Mouse (Mus musculus): ENCODE measurements around the gene Fgfr2. TPM values are rescaled to one million over a fixed set of nuclear protein-coding genes. Genes with fewer than 3 reads are reported as not detected.

Gene Fgfr2
- polyA plus RNA-seq, 1 experiment from 2014 or later, result 93.4 TPM

DNA sequence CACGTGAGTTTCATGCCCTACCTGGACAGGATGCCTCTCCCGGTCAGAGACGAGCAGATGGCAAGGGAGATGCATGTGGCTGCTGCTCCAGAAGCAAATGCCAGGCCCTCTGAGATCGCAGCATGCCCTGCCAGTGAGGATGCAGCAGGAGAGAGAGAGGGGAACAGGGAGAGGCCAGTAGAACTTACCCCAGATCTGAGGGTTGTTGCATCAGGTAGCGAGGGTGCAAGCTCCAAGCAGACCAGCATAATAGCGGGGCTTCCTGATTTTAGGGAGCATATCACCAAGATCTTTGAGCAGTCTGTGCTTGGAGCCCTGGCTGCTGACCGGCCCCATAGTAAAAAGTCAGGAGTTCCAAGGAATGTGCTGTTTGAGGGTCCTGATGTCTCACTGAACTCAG, 2497.8 kb downstream of the Fgfr2 start:
- H3K9ac ChIP-seq (ENCODE audit: low read length), result no peak overlapping the region
- H3K4me1 ChIP-seq (ENCODE audit: control insufficient read depth, insufficient read depth, low read length), result 0 out of 2 replicates have a peak, but pooled peaks cover 3% of the 10 kb centered on the region
- H3K4me2 ChIP-seq (ENCODE audit: low read depth, low read length), result no peak overlapping the region
- ATAC-seq (ENCODE audit: insufficient read depth, low FRiP score), result no peak
- no peak overlapping the region for H3K4me3 ChIP-seq (replicated peaks; ENCODE audit: low read length)
- H3K27ac ChIP-seq (ENCODE audit: low read length), result no peak overlapping the region
- H3K36me3 ChIP-seq (ENCODE audit: control insufficient read depth, insufficient read depth, low read length), result no peaks in the 10 kb centered on the region
- no peaks in the 10 kb centered on the region for H3K9me3 ChIP-seq (replicated peaks; ENCODE audit: control insufficient read depth, low read length)
- H3K27me3 ChIP-seq (ENCODE audit: control insufficient read depth, insufficient read depth, low read length), result no peaks in the 10 kb centered on the region
- 83% methylated on average over 7 of the region's 7 CpGs for WGBS

DNA sequence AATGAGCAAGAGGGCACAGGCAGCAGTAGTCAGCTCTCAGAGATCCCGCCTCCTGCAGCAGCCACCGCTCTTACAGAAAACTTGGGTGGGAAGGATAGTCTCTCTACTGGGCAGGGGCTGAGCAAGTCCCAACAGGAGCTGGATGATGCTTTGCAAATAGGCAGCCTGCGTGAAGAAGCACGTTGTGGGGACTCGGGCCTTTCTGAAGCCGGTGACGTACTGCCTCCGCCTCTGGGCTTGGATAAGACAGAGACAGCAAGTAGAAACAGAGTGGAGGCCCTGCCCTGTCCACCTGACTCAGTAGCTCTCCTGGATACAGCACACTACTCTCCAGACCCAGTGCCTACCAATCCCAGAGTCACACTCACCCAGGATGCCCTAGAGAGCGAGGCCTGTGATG, 2498.9 kb downstream of the Fgfr2 start:
- no peak overlapping the region for H3K4me2 ChIP-seq (ENCODE audit: low read depth, low read length)
- no peaks in the 10 kb centered on the region for H3K36me3 ChIP-seq (ENCODE audit: control insufficient read depth, insufficient read depth, low read length)
- H3K27ac ChIP-seq (ENCODE audit: low read length), result 0 out of 2 replicates have a peak overlapping the region, but pooled peaks have one; percentile 29
- 78% methylated on average over 9 of the region's 9 CpGs for WGBS
- no peak overlapping the region for H3K9ac ChIP-seq (ENCODE audit: low read length)
- no peaks in the 10 kb centered on the region for H3K27me3 ChIP-seq (ENCODE audit: control insufficient read depth, insufficient read depth, low read length)
- H3K4me1 ChIP-seq (ENCODE audit: control insufficient read depth, insufficient read depth, low read length), result 0 out of 2 replicates have a peak, but pooled peaks cover 3% of the 10 kb centered on the region
- ATAC-seq (ENCODE audit: insufficient read depth, low FRiP score), result peak; percentile 58; the same call in 1 of the 2 replicates
- H3K9me3 ChIP-seq (replicated peaks; ENCODE audit: control insufficient read depth, low read length), result no peaks in the 10 kb centered on the region
- H3K4me3 ChIP-seq (replicated peaks; ENCODE audit: low read length), result no peak overlapping the region

DNA sequence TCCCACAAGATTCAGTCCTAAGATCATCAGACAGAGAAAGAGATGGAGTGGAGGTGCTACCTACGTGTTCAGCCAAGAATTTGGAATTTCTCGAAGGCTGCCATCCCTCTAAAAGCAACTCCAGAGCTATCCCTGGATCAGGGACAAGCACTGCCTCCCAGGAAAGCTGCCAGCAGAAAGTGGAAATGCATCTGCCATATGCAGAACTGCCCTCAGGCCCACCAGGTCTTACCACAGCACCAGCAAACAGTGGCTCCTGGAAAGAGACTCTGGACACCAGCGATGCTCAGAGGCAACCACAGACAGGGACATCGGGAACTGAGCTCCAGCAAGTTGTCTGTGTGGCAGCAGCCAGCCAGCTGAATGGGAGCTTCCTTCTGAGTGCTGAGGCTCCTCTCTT, 2500.8 kb downstream of the Fgfr2 start:
- Histone ChIP-seq H3K9me3 (replicated peaks; ENCODE audit: control insufficient read depth, low read length) (no peaks in the 10 kb centered on the region), H3K9ac (ENCODE audit: low read length) (no peak overlapping the region), H3K4me3 (replicated peaks; ENCODE audit: low read length) (no peak overlapping the region), H3K4me2 (ENCODE audit: low read depth, low read length) (no peak overlapping the region), H3K36me3 (ENCODE audit: control insufficient read depth, insufficient read depth, low read length) (no peaks in the 10 kb centered on the region), H3K27ac (ENCODE audit: low read length) (no peak overlapping the region), H3K4me1 (ENCODE audit: control insufficient read depth, insufficient read depth, low read length) (0 out of 2 replicates have a peak, but pooled peaks cover 3% of the 10 kb centered on the region), H3K27me3 (ENCODE audit: control insufficient read depth, insufficient read depth, low read length) (no peaks in the 10 kb centered on the region)
- no peak for ATAC-seq (ENCODE audit: insufficient read depth, low FRiP score)
- WGBS, result 74% methylated on average over 4 of the region's 4 CpGs

DNA sequence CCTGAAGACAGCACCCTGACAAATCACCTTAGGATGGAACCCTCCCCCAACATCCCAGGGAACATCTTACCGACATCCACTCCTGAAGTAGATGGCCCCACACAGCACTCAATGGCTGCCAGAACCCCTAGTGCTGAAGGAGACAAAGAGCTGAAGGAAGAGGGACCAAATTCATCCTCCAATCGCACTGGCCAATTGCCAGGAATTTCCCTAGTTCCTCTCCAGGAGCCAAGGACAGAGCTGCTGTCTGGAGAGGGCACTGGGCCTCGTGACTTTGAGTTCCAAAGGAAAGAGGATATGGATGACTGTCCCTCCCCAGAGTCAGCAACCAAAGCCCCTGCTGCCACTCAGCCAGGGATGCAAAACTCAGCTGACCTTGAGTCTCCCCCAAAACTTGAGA, 2501.2 kb downstream of the Fgfr2 start:
- H3K4me3 ChIP-seq (replicated peaks; ENCODE audit: low read length), result no peak overlapping the region
- 0 out of 2 replicates have a peak, but pooled peaks cover 3% of the 10 kb centered on the region for H3K4me1 ChIP-seq (ENCODE audit: control insufficient read depth, insufficient read depth, low read length)
- H3K36me3 ChIP-seq (ENCODE audit: control insufficient read depth, insufficient read depth, low read length), result no peaks in the 10 kb centered on the region
- H3K4me2 ChIP-seq (ENCODE audit: low read depth, low read length), result no peak overlapping the region
- H3K27me3 ChIP-seq (ENCODE audit: control insufficient read depth, insufficient read depth, low read length), result no peaks in the 10 kb centered on the region
- ATAC-seq (ENCODE audit: insufficient read depth, low FRiP score), result no peak
- no peaks in the 10 kb centered on the region for H3K9me3 ChIP-seq (replicated peaks; ENCODE audit: control insufficient read depth, low read length)
- no peak overlapping the region for H3K9ac ChIP-seq (ENCODE audit: low read length)
- no peak overlapping the region for H3K27ac ChIP-seq (ENCODE audit: low read length)
- WGBS, result 51% methylated on average over 3 of the region's 3 CpGs

DNA sequence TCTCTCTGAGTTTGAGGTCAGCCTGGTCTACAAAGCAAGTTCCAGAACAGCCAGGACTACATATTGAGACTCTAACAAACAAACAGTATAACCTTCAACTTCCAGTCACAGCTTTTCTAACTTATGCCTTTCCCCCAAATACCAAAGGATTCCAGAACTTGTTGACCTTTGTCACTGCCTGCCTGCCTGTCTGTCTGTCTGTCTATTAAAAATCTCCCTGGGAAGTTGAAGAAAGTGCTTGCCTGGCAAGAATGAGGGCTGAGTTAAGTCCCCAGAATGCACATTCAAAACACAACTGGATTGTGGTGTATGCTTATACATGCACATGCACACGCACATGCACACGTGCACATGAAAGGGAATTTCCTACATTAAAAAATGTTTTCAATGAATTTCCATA, 2502.1 kb downstream of the Fgfr2 start:
- no peaks in the 10 kb centered on the region for H3K36me3 ChIP-seq (ENCODE audit: control insufficient read depth, insufficient read depth, low read length)
- 89% methylated on average over 2 of the region's 2 CpGs for WGBS
- H3K4me1 ChIP-seq (ENCODE audit: control insufficient read depth, insufficient read depth, low read length), result 0 out of 2 replicates have a peak, but pooled peaks cover 3% of the 10 kb centered on the region

DNA sequence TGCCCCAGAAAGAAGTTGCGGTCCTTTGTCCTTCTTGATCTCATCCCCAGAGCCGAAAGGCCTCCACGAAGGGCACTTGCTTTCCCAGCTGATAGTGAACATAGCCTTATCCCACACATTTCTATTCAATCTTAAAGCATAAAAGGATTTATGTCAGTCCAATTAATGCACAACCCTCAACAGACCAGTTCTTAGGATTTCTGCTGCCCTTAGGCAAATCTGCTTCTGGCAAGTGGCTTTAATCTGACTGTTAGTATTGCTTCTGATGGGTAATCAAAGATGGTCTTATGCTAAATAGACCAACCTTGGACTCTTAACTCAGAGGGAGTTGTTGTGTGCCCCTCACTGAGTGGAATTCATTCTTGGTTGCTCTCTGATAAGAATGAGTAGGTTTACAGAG, 2505.6 kb downstream of the Fgfr2 start:
- Histone ChIP-seq H3K9ac (ENCODE audit: low read length) (no peak overlapping the region), H3K4me2 (ENCODE audit: low read depth, low read length) (no peak overlapping the region), H3K27me3 (ENCODE audit: control insufficient read depth, insufficient read depth, low read length) (no peaks in the 10 kb centered on the region), H3K9me3 (replicated peaks; ENCODE audit: control insufficient read depth, low read length) (no peaks in the 10 kb centered on the region), H3K36me3 (ENCODE audit: control insufficient read depth, insufficient read depth, low read length) (no peaks in the 10 kb centered on the region), H3K4me1 (ENCODE audit: control insufficient read depth, insufficient read depth, low read length) (no peaks in the 10 kb centered on the region), H3K27ac (ENCODE audit: low read length) (no peak overlapping the region), H3K4me3 (replicated peaks; ENCODE audit: low read length) (no peak overlapping the region)
- 88% methylated on average over 3 of the region's 3 CpGs for WGBS
- no peak for ATAC-seq (ENCODE audit: insufficient read depth, low FRiP score)

More for the DNA sequence above, 2502.1 kb downstream of the Fgfr2 start:
- H3K4me3 ChIP-seq (replicated peaks; ENCODE audit: low read length), result no peak overlapping the region
- no peaks in the 10 kb centered on the region for H3K27me3 ChIP-seq (ENCODE audit: control insufficient read depth, insufficient read depth, low read length)
- H3K9ac ChIP-seq (ENCODE audit: low read length), result no peak overlapping the region
- H3K9me3 ChIP-seq (replicated peaks; ENCODE audit: control insufficient read depth, low read length), result no peaks in the 10 kb centered on the region
- H3K4me2 ChIP-seq (ENCODE audit: low read depth, low read length), result no peak overlapping the region
- no peak overlapping the region for H3K27ac ChIP-seq (ENCODE audit: low read length)
- ATAC-seq (ENCODE audit: insufficient read depth, low FRiP score), result no peak

DNA sequence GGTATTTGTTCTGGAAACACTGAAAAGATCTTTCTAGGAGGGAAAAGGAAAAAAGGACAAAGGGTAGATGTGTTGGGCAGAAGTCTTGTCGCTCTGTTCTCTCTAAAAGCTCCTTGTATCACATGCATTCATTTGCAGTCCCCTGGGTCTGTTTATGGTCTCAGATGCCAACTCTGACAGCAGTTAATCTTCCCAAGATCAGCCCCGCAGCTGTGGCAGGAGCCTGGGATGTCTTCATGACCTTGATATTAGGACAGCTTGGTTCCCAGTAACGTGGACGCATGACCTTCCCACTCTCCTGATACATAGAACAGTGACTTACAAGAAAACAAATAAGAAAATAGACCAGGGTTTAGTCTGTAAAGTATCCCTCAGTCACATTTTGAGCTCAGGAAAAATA, 2509.2 kb downstream of the Fgfr2 start:
- H3K4me1 ChIP-seq (ENCODE audit: control insufficient read depth, insufficient read depth, low read length), result no peaks in the 10 kb centered on the region
- H3K9me3 ChIP-seq (replicated peaks; ENCODE audit: control insufficient read depth, low read length), result no peaks in the 10 kb centered on the region
- H3K27ac ChIP-seq (ENCODE audit: low read length), result no peak overlapping the region
- WGBS, result 52% methylated on average over 4 of the region's 4 CpGs
- ATAC-seq (ENCODE audit: insufficient read depth, low FRiP score), result no peak
- H3K36me3 ChIP-seq (ENCODE audit: control insufficient read depth, insufficient read depth, low read length), result no peaks in the 10 kb centered on the region
- H3K4me3 ChIP-seq (replicated peaks; ENCODE audit: low read length), result no peak overlapping the region
- no peaks in the 10 kb centered on the region for H3K27me3 ChIP-seq (ENCODE audit: control insufficient read depth, insufficient read depth, low read length)
- H3K9ac ChIP-seq (ENCODE audit: low read length), result no peak overlapping the region
- no peak overlapping the region for H3K4me2 ChIP-seq (ENCODE audit: low read depth, low read length)

DNA sequence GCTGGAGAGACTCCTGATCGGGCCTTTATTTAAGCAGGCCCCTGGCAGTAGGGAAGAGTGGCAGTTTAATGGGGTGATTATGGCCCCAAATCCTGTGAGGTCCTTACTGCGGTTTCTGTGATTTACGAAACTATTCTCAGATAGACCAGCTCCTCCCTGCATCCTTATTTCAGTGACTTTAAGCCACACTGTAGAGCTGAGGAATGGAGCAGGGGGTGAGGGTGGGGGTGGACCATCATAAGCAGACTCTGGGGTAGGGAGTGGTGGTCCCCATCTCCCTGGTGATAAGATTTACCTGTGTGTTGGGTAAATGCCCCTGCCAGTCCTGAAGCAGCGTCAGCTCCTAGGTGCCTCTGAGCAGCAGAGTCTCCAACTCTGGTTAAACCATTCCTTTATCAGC, 2516.2 kb downstream of the Fgfr2 start:
- Histone ChIP-seq H3K4me1 (ENCODE audit: control insufficient read depth, insufficient read depth, low read length) (no peaks in the 10 kb centered on the region), H3K27me3 (ENCODE audit: control insufficient read depth, insufficient read depth, low read length) (no peaks in the 10 kb centered on the region), H3K9ac (ENCODE audit: low read length) (no peak overlapping the region), H3K4me3 (replicated peaks; ENCODE audit: low read length) (no peak overlapping the region), H3K9me3 (replicated peaks; ENCODE audit: control insufficient read depth, low read length) (no peaks in the 10 kb centered on the region), H3K4me2 (ENCODE audit: low read depth, low read length) (no peak overlapping the region), H3K27ac (ENCODE audit: low read length) (no peak overlapping the region), H3K36me3 (ENCODE audit: control insufficient read depth, insufficient read depth, low read length) (no peaks in the 10 kb centered on the region)
- 87% methylated on average over 4 of the region's 4 CpGs for WGBS
- no peak for ATAC-seq (ENCODE audit: insufficient read depth, low FRiP score)

DNA sequence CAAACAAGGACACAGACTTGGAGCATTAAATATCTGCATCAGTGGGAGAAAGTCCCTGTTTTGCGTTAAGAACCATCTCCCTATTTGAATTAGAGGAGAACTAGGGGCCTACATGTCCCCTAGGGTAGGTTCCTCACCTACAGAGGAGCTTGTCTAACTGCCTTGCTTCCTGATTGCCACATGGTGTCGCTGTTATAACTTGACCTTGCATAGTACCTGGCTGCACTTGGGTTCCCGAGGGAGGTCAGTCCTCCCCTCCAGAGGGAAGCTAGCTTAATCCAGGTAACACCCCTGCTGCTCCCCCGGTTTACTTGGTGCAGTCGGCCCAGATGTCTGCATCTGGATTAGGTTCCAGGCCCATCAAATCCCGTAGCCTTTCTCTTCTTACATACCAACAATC, 2518.0 kb downstream of the Fgfr2 start:
- no peak for ATAC-seq (ENCODE audit: insufficient read depth, low FRiP score)
- Histone ChIP-seq H3K36me3 (ENCODE audit: control insufficient read depth, insufficient read depth, low read length) (no peaks in the 10 kb centered on the region), H3K9ac (ENCODE audit: low read length) (no peak overlapping the region), H3K9me3 (replicated peaks; ENCODE audit: control insufficient read depth, low read length) (no peaks in the 10 kb centered on the region), H3K4me2 (ENCODE audit: low read depth, low read length) (no peak overlapping the region), H3K27me3 (ENCODE audit: control insufficient read depth, insufficient read depth, low read length) (no peaks in the 10 kb centered on the region), H3K4me1 (ENCODE audit: control insufficient read depth, insufficient read depth, low read length) (no peaks in the 10 kb centered on the region), H3K27ac (ENCODE audit: low read length) (no peak overlapping the region), H3K4me3 (replicated peaks; ENCODE audit: low read length) (no peak overlapping the region)
- 18% methylated on average over 6 of the region's 6 CpGs for WGBS

DNA sequence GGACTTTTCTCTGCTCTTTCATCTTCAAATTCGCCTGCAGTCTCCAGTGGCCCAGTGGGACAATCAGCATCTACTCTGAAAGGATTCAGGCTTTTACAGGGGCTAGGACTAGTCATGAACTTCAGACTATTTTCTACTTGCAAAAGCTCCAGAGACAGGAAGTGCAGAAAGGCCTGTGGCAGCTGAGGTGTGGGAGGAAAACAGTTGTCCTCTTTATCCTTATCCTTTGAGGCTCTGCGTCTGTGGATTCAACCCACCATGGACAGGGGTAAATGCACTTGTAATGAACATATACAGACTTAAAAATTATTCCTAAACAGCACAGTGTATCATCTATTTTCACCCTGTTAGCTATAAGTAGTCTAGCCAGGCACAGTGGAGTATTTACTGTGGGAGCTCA, 2518.8 kb downstream of the Fgfr2 start:
- H3K4me2 ChIP-seq (ENCODE audit: low read depth, low read length), result no peak overlapping the region
- no peaks in the 10 kb centered on the region for H3K4me1 ChIP-seq (ENCODE audit: control insufficient read depth, insufficient read depth, low read length)
- H3K36me3 ChIP-seq (ENCODE audit: control insufficient read depth, insufficient read depth, low read length), result no peaks in the 10 kb centered on the region
- no peak overlapping the region for H3K4me3 ChIP-seq (replicated peaks; ENCODE audit: low read length)
- no peak overlapping the region for H3K27ac ChIP-seq (ENCODE audit: low read length)
- no peak overlapping the region for H3K9ac ChIP-seq (ENCODE audit: low read length)
- ATAC-seq (ENCODE audit: insufficient read depth, low FRiP score), result no peak
- no peaks in the 10 kb centered on the region for H3K9me3 ChIP-seq (replicated peaks; ENCODE audit: control insufficient read depth, low read length)
- no peaks in the 10 kb centered on the region for H3K27me3 ChIP-seq (ENCODE audit: control insufficient read depth, insufficient read depth, low read length)
- 72% methylated on average over 2 of the region's 2 CpGs for WGBS

All from stomach, embryonic 16.5 days (tissue).